Mouse (Mus musculus) heart, adult 2 months (tissue): Measurements from ENCODE around the gene Srprb. TPM values are rescaled to one million over a fixed set of nuclear protein-coding genes. Genes with fewer than 3 reads are reported as not detected.

ENCODE experiments used
- DNase-seq, 2 experiments: peaks; one replicate each; pipeline ENCODE4 v3.0.0; 2021
- H3K27ac ChIP-seq: fragments of 200-600 bp; 2 replicates; pipeline ENCODE4 v1.8.1; 2022
- H3K27me3 ChIP-seq: fragments of 200-500 bp; 2 replicates; pipeline ENCODE4 v1.6.1; 2012; ENCODE audit warnings: mild to moderate bottlenecking, low read length, inconsistent platforms, mixed read lengths; ENCODE audit not compliant: control insufficient read depth, insufficient read depth
- H3K36me3 ChIP-seq: fragments of 200-500 bp; 2 replicates; pipeline ENCODE4 v1.6.1; 2012; ENCODE audit warnings: low read length, inconsistent platforms; ENCODE audit not compliant: control insufficient read depth, insufficient read depth
- H3K4me1 ChIP-seq: fragments of 200-500 bp; 2 replicates; pipeline ENCODE4 v1.6.1; 2011; ENCODE audit warnings: low read length; ENCODE audit not compliant: control insufficient read depth, insufficient read depth
- H3K4me3 ChIP-seq: fragments of 200-600 bp; 2 replicates; pipeline ENCODE4 v1.8.1; 2022
- H3K79me2 ChIP-seq: fragments of 200-500 bp; replicated peaks from 2 replicates; pipeline ENCODE4 v1.6.1; 2012; ENCODE audit warnings: mild to moderate bottlenecking, inconsistent platforms, low read length, moderate library complexity, mixed read lengths; ENCODE audit not compliant: control insufficient read depth, insufficient read depth
- H3K9ac ChIP-seq: fragments of 200-500 bp; 2 replicates; pipeline ENCODE4 v1.6.1; 2012; ENCODE audit warnings: low read depth, mild to moderate bottlenecking, control low read depth, inconsistent platforms, low read length, mixed read lengths
- CTCF ChIP-seq: fragments of 200-600 bp; IDR thresholded peaks from 2 replicates; pipeline ENCODE4 v1.8.1; 2022; ENCODE audit warnings: antibody characterized with exemption, mild to moderate bottlenecking, moderate library complexity
- EP300 ChIP-seq: fragments of 200-500 bp; IDR thresholded peaks from 2 replicates; pipeline ENCODE4 v1.6.1; 2011; ENCODE audit warnings: low read depth, low read length, control low read depth; ENCODE audit not compliant: insufficient read depth
- POLR2A ChIP-seq: fragments of 200-500 bp; IDR thresholded peaks from 2 replicates; pipeline ENCODE4 v1.6.1; 2011; ENCODE audit warnings: mild to moderate bottlenecking, low read depth, low read length, control low read depth; ENCODE audit not compliant: insufficient read depth
- WGBS: fragments of 180-500 bp; shearing (Covaris S2); methylation state at CpG from one replicate; pipeline ENCODE4 v1.1.7; 2018; 5-methylcytosine and 5-hydroxymethylcytosine counted together
- intact Hi-C: fragments of 180-260 bp; cut with DNase I; formaldehyde crosslinking; loops from one replicate; pipeline ENCODE4 v1.15.1; 2025
- polyA plus RNA-seq: library from polyadenylated mRNA; depleted of rRNA; stranded (reverse); fragments of >200 nt; gene quantifications from 2 replicates; pipeline ENCODE4 v1.2.3, GENCODE M21; 2012
- total RNA-seq, 2 experiments: library from RNA; stranded (reverse); gene quantifications; 2 replicates each; pipeline ENCODE4 v1.2.3; 2021

The Srprb gene
- total and polyA plus RNA-seq, 3 experiments, result 19.4 to 31.0 (median 19.8) TPM

GRCm38 (mm10) chr9:103234565-103235165 is 32.7 kb upstream of the Srprb start:
- no peak overlapping the region for H3K9ac ChIP-seq
- 0 out of 2 replicates have a peak, but pooled peaks cover 1% of the 10 kb centered on the region for H3K4me1 ChIP-seq
- WGBS, result 52% methylated on average over 7 of the region's 7 CpGs
- intact Hi-C loops, result no loop called here
- no peaks in the 10 kb centered on the region for H3K27me3 ChIP-seq
- TF ChIP-seq POLR2A (no peak), CTCF (no peak), EP300 (no peak)
- H3K79me2 ChIP-seq, result no peaks in the 10 kb centered on the region
- no peaks in the 10 kb centered on the region for H3K36me3 ChIP-seq
- H3K4me3 ChIP-seq, result no peak overlapping the region
- peak in 1 of 2 experiments; percentile 20 for DNase-seq
- H3K27ac ChIP-seq, result no peak overlapping the region

GRCm38 (mm10) chr9:103234059-103234458 is 32.1 kb upstream of the Srprb start:
- Histone ChIP-seq H3K4me3 (no peak overlapping the region), H3K27ac (no peak overlapping the region), H3K9ac (no peak overlapping the region), H3K27me3 (no peaks in the 10 kb centered on the region), H3K36me3 (no peaks in the 10 kb centered on the region), H3K4me1 (0 out of 2 replicates have a peak, but pooled peaks cover 1% of the 10 kb centered on the region), H3K79me2 (no peaks in the 10 kb centered on the region)
- WGBS, result 61% methylated on average over 7 of the region's 7 CpGs
- no peak for DNase-seq
- no peak for TF ChIP-seq CTCF
- no peak for TF ChIP-seq POLR2A
- TF ChIP-seq EP300, result no peak
- intact Hi-C loops, result no loop called here

GRCm38 (mm10) chr9:103233006-103233395 is 31.1 kb upstream of the Srprb start:
- H3K4me1 ChIP-seq, result 0 out of 2 replicates have a peak, but pooled peaks cover 1% of the 10 kb centered on the region
- H3K79me2 ChIP-seq, result no peaks in the 10 kb centered on the region
- H3K27me3 ChIP-seq, result no peaks in the 10 kb centered on the region
- no peaks in the 10 kb centered on the region for H3K36me3 ChIP-seq
- intact Hi-C loops, result no loop called here
- no peak overlapping the region for H3K4me3 ChIP-seq
- no peak overlapping the region for H3K27ac ChIP-seq
- 44% methylated on average over 7 of the region's 7 CpGs for WGBS
- DNase-seq, result no peak
- no peak overlapping the region for H3K9ac ChIP-seq
- TF ChIP-seq EP300 (no peak), POLR2A (no peak), CTCF (no peak)

- Histone ChIP-seq H3K27ac (no peak overlapping the region), H3K27me3 (no peaks in the 10 kb centered on the region), H3K9ac (no peak overlapping the region), H3K36me3 (no peaks in the 10 kb centered on the region), H3K4me3 (no peak overlapping the region), H3K4me1 (0 out of 2 replicates have a peak, but pooled peaks cover 1% of the 10 kb centered on the region), H3K79me2 (no peaks in the 10 kb centered on the region)
- intact Hi-C loops, result no loop called here
- WGBS, result 90% methylated on average over 7 of the region's 7 CpGs
- DNase-seq, result no peak
- TF ChIP-seq POLR2A, result no peak
- no peak for TF ChIP-seq CTCF
- no peak for TF ChIP-seq EP300
Measured at GRCm38 (mm10) chr9:103232232-103233005, 30.5 kb upstream of the Srprb start.

GRCm38 (mm10) chr9:103230151-103230951 is 28.4 kb upstream of the Srprb start, which contains the start of the genes Gm20425 and Trf:
TSS of gene Gm20425 (minus strand) at chr9:103230307.
TSS of gene Trf (minus strand) at chr9:103230444.
- TF ChIP-seq POLR2A (no peak), EP300 (no peak), CTCF (no peak)
- H3K4me1 ChIP-seq, result 0 out of 2 replicates have a peak, but pooled peaks cover 1% of the 10 kb centered on the region
- no peak within 1 kb of the TSS; the same call in 1 of the 2 replicates for H3K27ac ChIP-seq
- peak within 1 kb of the TSS; percentile 53 for H3K9ac ChIP-seq
- DNase-seq, result peak; percentile 67 to 80
- H3K4me3 ChIP-seq, result peak within 1 kb of the TSS; percentile 7; the same call in 1 of the 2 replicates
- 26% methylated on average over 29 of the region's 29 CpGs for WGBS
- H3K79me2 ChIP-seq, result no peaks in the 10 kb centered on the region
- intact Hi-C loops, result no loop called here
- H3K36me3 ChIP-seq, result no peaks in the 10 kb centered on the region
- no peaks in the 10 kb centered on the region for H3K27me3 ChIP-seq
